Comparison of ENCODE assay signal across 9 mouse cellular contexts in the genomic region with DNA sequence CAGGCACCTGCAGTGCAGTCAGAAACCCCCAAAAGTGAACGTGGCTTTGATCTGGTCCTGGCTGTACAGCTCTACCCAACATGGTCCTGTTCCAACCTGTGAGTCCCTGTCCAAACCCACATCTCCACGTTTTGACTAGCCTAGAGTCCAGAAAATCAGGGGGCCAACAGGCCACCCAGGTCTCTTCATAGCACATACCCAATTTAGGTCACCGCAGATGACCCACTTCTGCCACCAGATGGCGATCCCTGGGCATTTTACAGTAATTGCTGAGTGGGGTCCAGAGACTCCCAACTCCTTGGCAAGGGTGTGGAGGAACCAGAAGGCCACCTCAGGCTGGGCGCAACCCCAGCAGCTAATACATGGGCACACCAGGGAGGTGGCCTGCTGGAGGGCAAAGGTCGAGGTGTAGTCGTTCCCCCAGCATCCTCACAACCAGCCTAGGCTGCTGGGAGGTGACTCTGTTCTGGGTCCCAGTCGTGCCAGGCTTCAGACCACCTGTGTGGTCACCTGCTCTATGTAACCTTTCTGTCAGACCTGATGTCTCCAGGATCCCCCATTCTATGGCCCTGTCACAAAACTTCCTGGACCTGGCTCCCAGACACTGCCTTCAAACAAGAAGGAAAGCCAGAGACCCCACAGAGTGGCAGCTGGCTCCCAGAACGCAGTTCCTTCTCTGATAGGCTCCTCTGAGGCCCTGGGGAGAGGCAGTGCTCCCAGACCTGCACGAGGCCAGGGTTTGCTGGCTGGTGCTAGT. TPM values are rescaled to one million over a fixed set of nuclear protein-coding genes. Genes with fewer than 3 reads are reported as not detected.
A peak's percentile ranks its signal among the peaks of the same experiment; 100 is the strongest.
DNase-seq lines count a peak whose midpoint lies in the region; ATAC-seq and TF ChIP-seq lines count a peak whose summit lies in the region.
"Had no signal": no experiment of that assay in that cellular context is flagged by ENCODE, and none has a peak within 500 bp of the region (broad histone marks: within the 10 kb centered on the region; RNA-seq: fewer than 3 reads in every experiment).

No protein-coding gene starts in this region.

- DNase-seq in testis, postnatal 14 days (ENCODE audit: low spot score) = no peak
- peak; percentile 84 for DNase-seq in cerebellum, adult 9-11 months
- peak; percentile 74 to 78 for DNase-seq in heart, postnatal 10 days
- DNase-seq in kidney, postnatal 14 days = peak; percentile 77
- DNase-seq in ovary, postnatal 36 days (ENCODE audit: low spot score) = no peak
- no peak for DNase-seq in natural killer cell, adult 2 months (ENCODE audit: low spot score in 2 of 2)

- H3K27me3 ChIP-seq in testis, adult 2 months (ENCODE audit: control insufficient read depth, insufficient read depth, low read length) = no peaks in the 10 kb centered on the region
- H3K27me3 ChIP-seq in midbrain, embryonic 13.5 days = no peaks in the 10 kb centered on the region
- H3K27me3 ChIP-seq: embryonic facial prominence, embryonic 15.5 days had no signal

- H3K4me3 ChIP-seq in testis, adult 2 months (ENCODE audit: control insufficient read depth, low read depth, low read length) = no peak overlapping the region
- H3K4me3 ChIP-seq in midbrain, embryonic 13.5 days (replicated peaks) = no peak overlapping the region
- H3K4me3 ChIP-seq: embryonic facial prominence, embryonic 15.5 days had no signal

- H3K27ac ChIP-seq in testis, adult 2 months (ENCODE audit: control insufficient read depth, insufficient read depth, low read depth, low read length) = no peak overlapping the region
- H3K27ac ChIP-seq in midbrain, embryonic 13.5 days = no peak overlapping the region
- H3K27ac ChIP-seq: embryonic facial prominence, embryonic 15.5 days had no signal

- peak; percentile 73 for ATAC-seq in midbrain, embryonic 13.5 days

- WGBS in midbrain, embryonic 13.5 days = 39% methylated on average over 10 of the region's 10 CpGs

- H3K9me3 ChIP-seq in midbrain, embryonic 13.5 days = no peaks in the 10 kb centered on the region
- H3K9me3 ChIP-seq: embryonic facial prominence, embryonic 15.5 days had no signal

- intact Hi-C loops in heart, postnatal 10 days (cut with DNase I) = loop anchor here (1.0 kb wide), 2 partner anchors 35 to 70 kb away; no protein-coding TSS in a partner anchor

- TF ChIP-seq POLR2A in testis, adult 2 months (IDR thresholded peaks at IDR 0.05; ENCODE audit: control insufficient read depth, low read depth, low read length) = no peak

- no peaks in the 10 kb centered on the region for H3K4me1 ChIP-seq in testis, adult 2 months (ENCODE audit: control insufficient read depth, insufficient read depth, low read length)
- peaks cover 16% of the 10 kb centered on the region; the same call in 1 of the 2 replicates for H3K4me1 ChIP-seq in midbrain, embryonic 13.5 days (replicated peaks)

- H3K4me2 ChIP-seq in midbrain, embryonic 13.5 days (replicated peaks) = no peak overlapping the region
- H3K4me2 ChIP-seq: embryonic facial prominence, embryonic 15.5 days had no signal

- H3K9ac ChIP-seq in midbrain, embryonic 13.5 days (replicated peaks) = no peak overlapping the region
- H3K9ac ChIP-seq: embryonic facial prominence, embryonic 15.5 days had no signal

- TF ChIP-seq CTCF in testis, adult 2 months (IDR thresholded peaks at IDR 0.05; ENCODE audit: control insufficient read depth, insufficient read depth, insufficient replicate concordance, low read depth, low read length) = peak; percentile 44; the same call in 1 of the 2 replicates

- H3K36me3 ChIP-seq in testis, adult 2 months (ENCODE audit: control insufficient read depth, insufficient read depth, low read length) = no peaks in the 10 kb centered on the region
- no peaks in the 10 kb centered on the region for H3K36me3 ChIP-seq in midbrain, embryonic 13.5 days
- H3K36me3 ChIP-seq: embryonic facial prominence, embryonic 15.5 days had no signal

RNA-seq across cellular contexts. Expression of a gene that starts 16.6 kb away (rescaled TPM):
- 0.84 and 1.1 TPM in 2 replicates for polyA plus RNA-seq in testis, adult 2 months (2012; rRNA removed)
- 1 to 10 TPM; 5.6 to 7.7 TPM for total RNA-seq in heart, postnatal 10 days (2021)
- polyA plus RNA-seq in midbrain, embryonic 13.5 days (2015; fragmentation: Nextera tagmentation; extraction: Ambion mirVana) = 15.1 and 18.6 TPM in 2 replicates

RNA-seq across cellular contexts. Expression of a gene that starts 56.3 kb away (rescaled TPM):
- 41.3 and 44.7 TPM in 2 replicates for polyA plus RNA-seq in testis, adult 2 months (2012; rRNA removed)
- 10 to 100 TPM; 10.6 to 13.6 TPM for total RNA-seq in heart, postnatal 10 days (2021)
- 29.3 and 37.9 TPM in 2 replicates for polyA plus RNA-seq in midbrain, embryonic 13.5 days (2015; fragmentation: Nextera tagmentation; extraction: Ambion mirVana)

Comparison
In these comparisons a context has a peak if more than half of its experiments do, and no peak if none do; other contexts are left out.
1. DNase-seq: peak in cerebellum, adult 9-11 months (single experiment), heart, postnatal 10 days (2 of 2) and kidney, postnatal 14 days (single experiment); none in testis, postnatal 14 days (single experiment), ovary, postnatal 36 days (single experiment) and natural killer cell, adult 2 months (0 of 2).